Mouse (Mus musculus): ENCODE data around the gene Rapgef1. TPM values are rescaled to one million over a fixed set of nuclear protein-coding genes. Genes with fewer than 3 reads are reported as not detected.

The Rapgef1 gene
- total RNA-seq, 1 experiment, result 48.5 TPM

DNA sequence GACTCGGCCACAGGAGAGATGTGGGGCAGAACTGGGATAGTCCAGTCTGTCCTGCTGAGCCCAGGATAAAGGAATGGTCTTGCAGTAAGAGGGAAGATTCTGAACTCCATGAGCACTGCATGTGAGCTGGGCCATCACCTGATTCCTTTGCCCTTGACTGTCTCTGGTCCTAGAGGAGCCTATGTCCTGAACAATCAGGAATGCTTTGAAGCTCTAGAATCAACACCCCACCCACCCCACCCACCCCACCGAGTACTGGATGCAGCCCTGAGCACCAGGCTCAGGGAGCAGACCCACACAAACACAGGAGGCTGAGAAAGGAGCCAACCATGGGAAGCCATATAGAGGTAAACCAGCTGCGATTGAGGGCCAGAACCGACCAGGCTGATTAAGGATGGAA lies 129.0 kb downstream of the Rapgef1 start:
- no peaks in the 10 kb centered on the region for H3K36me3 ChIP-seq (ENCODE audit: control insufficient read depth, insufficient read depth, low read length, poor library complexity, severe bottlenecking)
- H3K4me1 ChIP-seq (ENCODE audit: control insufficient read depth in 2 of 2, insufficient read depth in 2 of 2, low read length in 2 of 2, poor library complexity in 1 of 2), result peaks cover 2 to 23% of the 10 kb centered on the region in 2 experiments; a peak in 2 of 4 replicates
- no peak overlapping the region for H3K27ac ChIP-seq (ENCODE audit: insufficient read depth, low read depth, low read length, poor library complexity, severe bottlenecking)
- no peaks in the 10 kb centered on the region for H3K9me3 ChIP-seq (ENCODE audit: control insufficient read depth, insufficient read depth, low read depth, low read length)
- peak; percentile 60 for DNase-seq (ENCODE audit: low read depth, low spot score)
- no peak for TF ChIP-seq ZC3H11A (IDR thresholded peaks at IDR 0.05; ENCODE audit: borderline replicate concordance, low read depth, low read length)
- H3K9ac ChIP-seq (ENCODE audit: insufficient read depth, low read depth, low read length, poor library complexity, severe bottlenecking), result no peak overlapping the region
- no peak overlapping the region for H3K4me3 ChIP-seq (ENCODE audit: insufficient read depth in 1 of 2, low read depth in 1 of 2, low read length in 2 of 2, poor library complexity in 1 of 2, severe bottlenecking in 1 of 2)
- in situ Hi-C loops (cut with MboI; ENCODE audit: low sequenced_read_pairs in 2 of 2, unreplicated experiment in 2 of 2), result no loop called here

DNA sequence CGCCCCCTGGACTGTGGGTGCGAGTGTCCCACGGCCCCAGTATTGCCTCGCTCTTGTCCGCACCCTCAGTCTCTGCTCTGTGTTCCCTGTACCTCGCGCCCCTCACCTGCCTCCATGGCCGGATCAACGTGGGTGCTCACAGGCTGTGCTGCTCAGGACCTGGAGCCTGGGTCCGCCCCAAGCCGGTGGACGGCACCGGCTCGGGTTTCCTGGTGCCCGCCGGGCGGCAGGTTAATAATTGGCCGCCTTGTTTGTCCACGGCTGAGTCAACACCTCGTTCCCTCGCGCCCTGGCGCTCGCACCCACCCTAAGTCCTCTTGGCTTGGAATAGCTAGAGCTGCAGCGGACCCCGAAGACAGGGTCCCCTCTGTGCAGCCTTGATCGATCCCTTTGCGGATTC lies 132.0 kb downstream of the Rapgef1 start, which contains the start of gene Gm13420:
Gene Gm13420, minus strand, starts transcription at position 189 of the 400 bp plus-strand sequence.
- Histone ChIP-seq H3K27ac (ENCODE audit: insufficient read depth, low read depth, low read length, poor library complexity, severe bottlenecking) (no peak within 1 kb of the TSS), H3K4me3 (ENCODE audit: insufficient read depth in 1 of 2, low read depth in 1 of 2, low read length in 2 of 2, poor library complexity in 1 of 2, severe bottlenecking in 1 of 2) (peak within 1 kb of the TSS; percentile 50), H3K36me3 (ENCODE audit: control insufficient read depth, insufficient read depth, low read length, poor library complexity, severe bottlenecking) (no peaks in the 10 kb centered on the region), H3K9me3 (ENCODE audit: control insufficient read depth, insufficient read depth, low read depth, low read length) (no peaks in the 10 kb centered on the region), H3K4me1 (ENCODE audit: control insufficient read depth in 2 of 2, insufficient read depth in 2 of 2, low read length in 2 of 2, poor library complexity in 1 of 2) (peaks cover 0 to 9% of the 10 kb centered on the region in 2 experiments; a peak in 1 of 4 replicates), H3K9ac (ENCODE audit: insufficient read depth, low read depth, low read length, poor library complexity, severe bottlenecking) (peak within 1 kb of the TSS; percentile 28)
- TF ChIP-seq ZNF384 (IDR thresholded peaks at IDR 0.05; ENCODE audit: low read depth, low read length), result no peak
- no peak for TF ChIP-seq HCFC1 (IDR thresholded peaks at IDR 0.05; ENCODE audit: borderline replicate concordance, insufficient read depth, low read length)
- TF ChIP-seq ZC3H11A (IDR thresholded peaks at IDR 0.05; ENCODE audit: borderline replicate concordance, low read depth, low read length), result no peak
- TF ChIP-seq MAFK (IDR thresholded peaks at IDR 0.05; ENCODE audit: insufficient read depth, low read depth, low read length), result no peak
- TF ChIP-seq CHD2 (IDR thresholded peaks at IDR 0.05; ENCODE audit: low read depth, low read length), result no peak
- in situ Hi-C loops (cut with MboI; ENCODE audit: low sequenced_read_pairs in 2 of 2, unreplicated experiment in 2 of 2), result no loop called here
- DNase-seq (ENCODE audit: low read depth, low spot score), result no peak

GRCm38 (mm10) chr2:29752397-29752796 lies 132.9 kb downstream of the Rapgef1 start:
- H3K36me3 ChIP-seq (ENCODE audit: control insufficient read depth, insufficient read depth, low read length, poor library complexity, severe bottlenecking), result no peaks in the 10 kb centered on the region
- no peak overlapping the region for H3K9ac ChIP-seq (ENCODE audit: insufficient read depth, low read depth, low read length, poor library complexity, severe bottlenecking)
- no peaks in the 10 kb centered on the region for H3K9me3 ChIP-seq (ENCODE audit: control insufficient read depth, insufficient read depth, low read depth, low read length)
- in situ Hi-C loops (cut with MboI; ENCODE audit: low sequenced_read_pairs in 2 of 2, unreplicated experiment in 2 of 2), result no loop called here
- H3K4me1 ChIP-seq (ENCODE audit: control insufficient read depth in 2 of 2, insufficient read depth in 2 of 2, low read length in 2 of 2, poor library complexity in 1 of 2), result peaks cover 0 to 7% of the 10 kb centered on the region in 2 experiments; a peak in 1 of 4 replicates
- no peak for TF ChIP-seq MAFK (IDR thresholded peaks at IDR 0.05; ENCODE audit: insufficient read depth, low read depth, low read length)
- TF ChIP-seq HCFC1 (IDR thresholded peaks at IDR 0.05; ENCODE audit: borderline replicate concordance, insufficient read depth, low read length), result no peak
- peak; percentile 85 for TF ChIP-seq ZNF384 (IDR thresholded peaks at IDR 0.05; ENCODE audit: low read depth, low read length)
- no peak for TF ChIP-seq CHD2 (IDR thresholded peaks at IDR 0.05; ENCODE audit: low read depth, low read length)
- no peak overlapping the region for H3K4me3 ChIP-seq (ENCODE audit: insufficient read depth in 1 of 2, low read depth in 1 of 2, low read length in 2 of 2, poor library complexity in 1 of 2, severe bottlenecking in 1 of 2)
- H3K27ac ChIP-seq (ENCODE audit: insufficient read depth, low read depth, low read length, poor library complexity, severe bottlenecking), result no peak overlapping the region
- DNase-seq (ENCODE audit: low read depth, low spot score), result no peak

DNA sequence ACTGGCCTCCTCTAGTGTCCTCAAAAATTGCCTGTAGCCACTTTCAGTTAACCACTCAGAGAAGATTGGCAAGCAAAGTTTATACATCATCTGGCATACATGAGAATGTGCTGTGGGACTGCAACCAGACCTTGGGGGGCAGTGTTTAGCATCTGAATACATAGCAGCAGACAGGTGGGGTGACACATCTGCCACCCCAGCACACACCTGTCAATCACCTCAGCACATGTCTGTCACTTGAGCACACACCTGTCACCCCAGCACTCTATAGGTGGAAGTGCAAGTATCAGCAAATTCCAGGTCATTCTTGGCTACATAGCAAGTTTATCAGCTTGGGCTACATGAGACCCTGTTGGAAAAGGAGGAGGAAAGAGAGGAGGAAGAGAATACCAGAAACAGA lies 136.2 kb downstream of the Rapgef1 start:
- in situ Hi-C loops (cut with MboI; ENCODE audit: low sequenced_read_pairs in 2 of 2, unreplicated experiment in 2 of 2), result no loop called here
- Histone ChIP-seq H3K9me3 (ENCODE audit: control insufficient read depth, insufficient read depth, low read depth, low read length) (no peaks in the 10 kb centered on the region), H3K9ac (ENCODE audit: insufficient read depth, low read depth, low read length, poor library complexity, severe bottlenecking) (no peak overlapping the region), H3K4me3 (ENCODE audit: insufficient read depth in 1 of 2, low read depth in 1 of 2, low read length in 2 of 2, poor library complexity in 1 of 2, severe bottlenecking in 1 of 2) (no peak overlapping the region), H3K36me3 (ENCODE audit: control insufficient read depth, insufficient read depth, low read length, poor library complexity, severe bottlenecking) (no peaks in the 10 kb centered on the region), H3K4me1 (ENCODE audit: control insufficient read depth in 2 of 2, insufficient read depth in 2 of 2, low read length in 2 of 2, poor library complexity in 1 of 2) (0 out of 4 replicates have a peak, but pooled peaks cover 0 to 2% of the 10 kb centered on the region in 2 experiments), H3K27ac (ENCODE audit: insufficient read depth, low read depth, low read length, poor library complexity, severe bottlenecking) (no peak overlapping the region)
- DNase-seq (ENCODE audit: low read depth, low spot score), result no peak
- TF ChIP-seq ZNF384 (IDR thresholded peaks at IDR 0.05; ENCODE audit: low read depth, low read length), result no peak
- no peak for TF ChIP-seq ZC3H11A (IDR thresholded peaks at IDR 0.05; ENCODE audit: borderline replicate concordance, low read depth, low read length)
- TF ChIP-seq HCFC1 (IDR thresholded peaks at IDR 0.05; ENCODE audit: borderline replicate concordance, insufficient read depth, low read length), result no peak
- no peak for TF ChIP-seq MAFK (IDR thresholded peaks at IDR 0.05; ENCODE audit: insufficient read depth, low read depth, low read length)
- TF ChIP-seq CHD2 (IDR thresholded peaks at IDR 0.05; ENCODE audit: low read depth, low read length), result no peak

DNA sequence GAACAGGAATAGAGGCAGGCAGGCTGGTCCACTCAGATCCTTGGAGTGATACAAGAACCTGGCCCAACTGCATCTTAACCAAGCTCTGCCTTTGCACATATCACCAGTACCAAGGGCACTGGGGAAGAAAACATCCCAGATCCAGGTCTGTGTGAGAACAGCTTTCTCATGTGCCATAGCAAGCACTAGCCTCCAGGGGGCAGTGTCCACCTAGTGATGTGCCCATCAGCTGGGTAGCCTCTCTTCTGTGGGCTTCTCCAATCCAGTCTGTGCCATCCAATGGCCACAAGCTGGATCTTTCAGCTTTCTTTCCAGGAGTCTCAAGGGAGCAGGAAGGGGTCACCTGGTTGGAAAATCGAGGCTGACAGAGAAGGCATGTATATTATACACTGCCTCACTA lies 145.3 kb downstream of the Rapgef1 start:
- Histone ChIP-seq H3K4me1 (ENCODE audit: control insufficient read depth in 2 of 2, insufficient read depth in 2 of 2, low read length in 2 of 2, poor library complexity in 1 of 2) (peaks cover 0 to 12% of the 10 kb centered on the region in 2 experiments; a peak in 1 of 4 replicates), H3K36me3 (ENCODE audit: control insufficient read depth, insufficient read depth, low read length, poor library complexity, severe bottlenecking) (no peaks in the 10 kb centered on the region), H3K27ac (ENCODE audit: insufficient read depth, low read depth, low read length, poor library complexity, severe bottlenecking) (no peak overlapping the region), H3K9ac (ENCODE audit: insufficient read depth, low read depth, low read length, poor library complexity, severe bottlenecking) (no peak overlapping the region), H3K9me3 (ENCODE audit: control insufficient read depth, insufficient read depth, low read depth, low read length) (no peaks in the 10 kb centered on the region), H3K4me3 (ENCODE audit: insufficient read depth in 1 of 2, low read depth in 1 of 2, low read length in 2 of 2, poor library complexity in 1 of 2, severe bottlenecking in 1 of 2) (no peak overlapping the region)
- in situ Hi-C loops (cut with MboI; ENCODE audit: low sequenced_read_pairs in 2 of 2, unreplicated experiment in 2 of 2), result loop anchor here in 1 of 2 experiments (10.0 kb wide), 1 partner anchor 90 kb away; no protein-coding TSS in a partner anchor
- DNase-seq (ENCODE audit: low read depth, low spot score), result no peak
- peak; percentile 65; the same call in 1 of the 2 replicates for TF ChIP-seq ZC3H11A (IDR thresholded peaks at IDR 0.05; ENCODE audit: borderline replicate concordance, low read depth, low read length)
- TF ChIP-seq ZNF384 (IDR thresholded peaks at IDR 0.05; ENCODE audit: low read depth, low read length), result no peak

Data from ES-E14 (cell line).